Mouse (Mus musculus): ENCODE measurements around the gene Gm21319.
"Not testable (repeated sequence)": the region's sequence is repeated elsewhere in the genome, so short reads cannot be mapped to it uniquely, and the experiment has no call there.

Gm21319 gene

DNA sequence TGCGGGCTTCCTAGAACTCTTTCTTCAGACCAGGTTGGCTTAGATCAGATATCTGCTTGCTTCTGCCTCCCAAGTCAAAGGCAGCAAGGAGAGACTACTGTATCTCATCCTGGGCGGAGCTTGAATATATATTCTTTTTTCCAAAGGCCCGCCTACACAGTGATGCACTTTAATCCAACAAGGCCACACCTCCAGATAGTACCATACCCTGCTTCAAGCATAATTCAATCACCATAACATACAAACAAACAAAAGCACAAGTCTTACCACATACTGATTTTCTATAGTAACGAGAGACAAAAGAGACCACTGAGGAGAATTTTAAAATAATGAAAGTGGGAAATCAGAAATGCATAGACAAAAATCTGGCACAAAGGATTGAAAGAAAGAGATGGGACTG is at the start of gene Gm21319:
Gene Gm21319 (minus strand): TSS at position 101 of the 400 bp plus-strand sequence.
- DNase-seq (ENCODE audit: low spot score in 2 of 2) = not testable (repeated sequence)

GRCm38 (mm10) chr12:87816277-87816676 is 40.7 kb upstream of the Gm21319 start, which contains the start of gene BB287469:
TSS of gene BB287469 (plus strand) at chr12:87816577.
- not testable (repeated sequence) for DNase-seq (ENCODE audit: low spot score in 2 of 2)

DNA sequence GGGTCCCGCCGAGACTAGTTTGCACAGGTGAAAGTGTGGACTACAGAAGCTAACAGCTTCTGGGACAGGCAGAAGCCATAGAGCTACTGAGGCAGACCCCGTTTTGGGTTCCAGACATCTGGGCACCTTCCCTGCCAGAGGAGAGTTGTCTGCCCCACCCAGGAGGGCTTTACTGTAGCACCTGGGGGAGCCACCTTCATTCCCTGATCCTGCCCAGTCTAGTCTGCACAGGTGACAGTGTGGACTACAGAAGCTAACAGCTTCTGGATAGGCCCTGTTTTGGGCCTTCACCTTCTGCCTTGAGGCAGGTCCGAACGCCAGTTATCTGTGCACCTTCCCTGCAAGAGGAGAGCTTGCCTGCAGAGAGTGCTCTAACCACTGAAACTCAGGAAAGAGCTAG is 22.4 kb upstream of the Gm21319 start:
- DNase-seq (ENCODE audit: low spot score in 2 of 2) = not testable (repeated sequence)

GRCm38 (mm10) chr12:87795212-87795611 is 19.7 kb upstream of the Gm21319 start, which contains the start of gene Gm21936:
TSS of gene Gm21936 (plus strand) at chr12:87795512.
- not testable (repeated sequence) for DNase-seq (ENCODE audit: low spot score in 2 of 2)

Data from frontal cortex, postnatal 14 days (tissue).